Mouse (Mus musculus) heart, adult 18-20 months (tissue): Measurements from ENCODE around the gene Prlh. TPM values are rescaled to one million over a fixed set of nuclear protein-coding genes. Genes with fewer than 3 reads are reported as not detected.
A peak's percentile ranks its signal among the peaks of the same experiment; 100 is the strongest.

Source experiments
- DNase-seq, 2 experiments: peaks; one replicate each; pipeline ENCODE4 v3.0.0; 2021 to 2022; ENCODE audit warnings: mixed read lengths in 1 of 2
- total RNA-seq, 2 experiments: library from RNA; stranded (reverse); gene quantifications; 2 replicates each; pipeline ENCODE4 v1.2.3; 2021

Gene Prlh
- total RNA-seq, 2 experiments from 2014 or later, result not detected

- peak in 1 of 2 experiments; percentile 20 for DNase-seq
These were observed 48.2 kb downstream of the Prlh start for GRCm38 (mm10) chr1:91001101-91001500.

DNA sequence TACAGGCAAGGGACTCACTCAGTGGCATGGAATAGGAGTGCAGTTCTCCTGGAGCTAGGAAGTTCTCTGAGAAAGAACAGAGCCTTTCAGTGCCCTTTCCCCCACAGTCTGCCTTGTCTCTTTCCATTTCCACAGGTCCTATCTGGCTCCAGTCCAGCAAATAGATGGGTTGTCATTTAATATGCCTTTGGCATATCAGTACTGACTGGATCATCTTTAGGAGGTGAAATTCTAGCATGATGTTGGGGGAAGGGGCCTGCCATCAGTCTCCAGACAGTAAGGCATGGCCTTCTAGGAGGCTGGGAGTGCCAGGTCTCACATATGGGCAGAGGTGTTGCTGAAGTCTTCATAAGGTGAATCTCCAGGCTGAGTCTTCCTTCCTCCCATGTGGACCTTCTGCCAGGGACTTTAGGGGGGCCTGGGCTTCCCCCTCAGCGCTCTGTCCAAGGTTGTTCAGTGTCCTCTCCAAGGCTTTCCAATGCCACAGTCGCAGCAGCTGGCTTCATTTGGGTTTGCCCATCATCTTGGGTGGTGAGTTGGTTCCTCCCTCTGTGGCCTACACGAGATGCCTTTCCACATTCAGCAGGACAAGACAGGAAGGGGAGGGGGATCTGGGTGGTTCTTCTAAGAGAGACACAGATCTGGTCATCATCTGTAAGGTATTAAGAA is 49.1 kb downstream of the Prlh start:
- peak in 1 of 2 experiments; percentile 30 for DNase-seq

DNA sequence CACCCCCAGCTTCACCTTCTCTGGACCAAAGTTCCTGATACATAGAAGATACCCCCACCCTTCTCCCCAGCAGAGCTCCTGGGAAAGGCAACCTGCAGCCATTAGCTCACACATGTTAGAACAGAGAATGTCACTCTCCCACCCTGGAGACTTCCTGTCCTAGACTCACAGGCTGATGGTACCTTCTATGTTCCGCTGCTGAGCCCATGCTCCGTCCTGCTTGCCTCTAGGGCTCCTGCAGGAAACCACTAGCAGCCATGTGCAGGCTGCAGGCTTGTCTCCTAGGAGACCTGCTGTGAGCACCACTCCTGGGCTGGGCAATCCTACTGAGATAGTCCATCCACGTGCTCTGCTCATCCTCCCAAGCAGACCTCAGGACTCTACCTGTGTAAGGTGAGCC is 49.7 kb downstream of the Prlh start:
- DNase-seq, result no peak

Other genes starting within 250 kb of the Prlh start
- 10 to 100 TPM; 20.8 to 25.6 TPM for gene Col6a3, start 109.1 kb upstream of the Prlh start, total RNA-seq
- 1 to 10 TPM; 1.1 to 1.5 TPM for gene Mlph, start 38.0 kb upstream of the Prlh start, total RNA-seq
- 1 to 10 TPM; 2.4 to 2.9 TPM for gene Rab17, start 16.6 kb downstream of the Prlh start, total RNA-seq
- gene Lrrfip1, start 45.6 kb downstream of the Prlh start, total RNA-seq, result 10 to 100 TPM; 62.9 to 67.0 TPM
- not detected for gene Rbm44, start 192.0 kb downstream of the Prlh start, total RNA-seq
- gene Ramp1, start 226.7 kb downstream of the Prlh start, total RNA-seq, result 1 to 10 TPM; 7.3 to 7.8 TPM